Mouse (Mus musculus): Measurements from ENCODE around the gene B3gnt9. TPM values are rescaled to one million over a fixed set of nuclear protein-coding genes. Genes with fewer than 3 reads are reported as not detected.

Gene B3gnt9
- 5.6 and 6.1 TPM in 2 replicates for polyA plus RNA-seq (2014; fragmentation: Nextera tagmentation; extraction: Ambion mirVana)

DNA sequence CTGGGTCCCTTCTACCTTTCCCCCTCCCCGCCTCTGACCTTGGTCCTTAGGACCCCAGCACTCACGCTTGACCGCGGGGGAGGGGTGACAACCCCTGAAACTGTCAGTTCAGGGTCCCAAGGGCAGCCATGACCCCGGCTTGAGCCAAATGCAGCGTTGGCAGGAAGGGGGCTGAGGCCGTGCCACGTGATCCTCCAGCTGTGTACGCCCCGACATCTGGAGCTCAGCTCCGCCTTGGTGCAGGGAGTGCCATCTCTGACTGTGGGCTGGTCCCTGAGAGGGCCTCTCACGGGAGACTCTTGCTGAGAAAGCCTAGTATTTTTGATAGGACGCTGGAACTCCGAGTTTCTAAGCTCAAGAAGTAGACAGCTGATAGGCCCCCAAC lies at the start of gene B3gnt9:
B3gnt9 (minus strand) TSS at position 188 of the 385 bp plus-strand sequence.
- WGBS, result 2% methylated on average over 14 of the region's 14 CpGs

DNA sequence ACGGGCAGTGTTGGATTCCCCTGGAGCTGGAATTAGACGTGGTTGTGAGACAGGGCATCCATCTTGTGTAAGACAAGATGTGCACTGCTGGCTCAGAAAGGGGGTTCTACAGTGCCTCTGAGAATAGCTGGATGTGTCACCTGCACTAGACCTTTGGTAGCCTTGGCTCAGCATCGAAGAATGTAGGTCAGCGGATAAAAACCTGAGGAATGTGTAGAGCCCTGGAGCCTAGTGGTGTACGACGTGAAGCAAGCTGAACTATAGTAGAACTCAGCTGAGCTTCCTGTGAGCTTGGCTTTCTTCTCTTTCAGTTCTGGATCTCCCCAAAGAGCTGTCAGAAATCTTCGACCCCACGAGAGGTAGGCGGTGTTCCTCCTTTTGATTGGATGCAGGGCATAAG lies 48.9 kb upstream of the B3gnt9 start:
- Histone ChIP-seq H3K36me3 (ENCODE audit: control insufficient read depth, insufficient read depth, low read length) (peaks cover 28% of the 10 kb centered on the region), H3K9ac (ENCODE audit: low read length) (no peak overlapping the region), H3K4me1 (ENCODE audit: control insufficient read depth, insufficient read depth, low read length) (peaks cover 10% of the 10 kb centered on the region), H3K27ac (ENCODE audit: low read depth, low read length) (no peak overlapping the region), H3K9me3 (ENCODE audit: control insufficient read depth, low read length) (no peaks in the 10 kb centered on the region), H3K4me3 (ENCODE audit: low read depth, low read length) (no peak overlapping the region), H3K4me2 (no peak overlapping the region), H3K27me3 (ENCODE audit: control insufficient read depth, insufficient read depth, low read length) (no peaks in the 10 kb centered on the region)
- 90% methylated on average over 9 of the region's 9 CpGs for WGBS
- DNase-seq (ENCODE audit: low spot score, missing footprints) (no peak), ATAC-seq (ENCODE audit: low FRiP score) (no peak)

More for the DNA sequence above, at the start of gene B3gnt9:
- H3K27ac ChIP-seq (ENCODE audit: low read depth, low read length), result no peak within 1 kb of the TSS
- peak; percentile 28 for ATAC-seq (ENCODE audit: low FRiP score)
- peak within 1 kb of the TSS; percentile 51 for H3K4me3 ChIP-seq (ENCODE audit: low read depth, low read length)
- peaks cover 39% of the 10 kb centered on the region for H3K27me3 ChIP-seq (ENCODE audit: control insufficient read depth, insufficient read depth, low read length)
- DNase-seq (ENCODE audit: low spot score, missing footprints), result peak; percentile 92
- H3K9ac ChIP-seq (ENCODE audit: low read length), result peak within 1 kb of the TSS; percentile 65
- peak within 1 kb of the TSS; percentile 97 for H3K4me2 ChIP-seq
- H3K9me3 ChIP-seq (ENCODE audit: control insufficient read depth, low read length), result no peaks in the 10 kb centered on the region
- H3K36me3 ChIP-seq (ENCODE audit: control insufficient read depth, insufficient read depth, low read length), result peaks cover 9% of the 10 kb centered on the region; the same call in 1 of the 2 replicates
- H3K4me1 ChIP-seq (ENCODE audit: control insufficient read depth, insufficient read depth, low read length), result peaks cover 20% of the 10 kb centered on the region

DNA sequence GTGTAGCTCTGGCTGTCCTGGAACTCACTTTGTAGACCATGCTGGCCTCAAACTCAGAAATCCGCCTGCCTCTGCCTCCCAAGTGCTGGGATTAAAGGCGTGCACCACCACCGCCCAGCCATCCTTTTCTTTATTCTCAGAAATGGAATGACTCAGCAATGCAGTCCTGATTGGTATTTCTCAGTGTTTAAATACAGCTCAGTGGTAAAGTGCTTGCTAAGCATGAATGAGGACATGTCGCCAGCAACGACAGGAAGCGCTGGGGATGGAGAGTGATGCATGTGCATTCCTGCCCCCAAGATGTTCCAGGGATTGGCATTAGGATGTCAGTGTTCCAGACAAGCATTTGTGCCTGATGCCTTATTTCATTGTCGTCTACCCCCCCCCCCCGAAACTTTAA lies 48.4 kb upstream of the B3gnt9 start:
- Histone ChIP-seq H3K4me1 (ENCODE audit: control insufficient read depth, insufficient read depth, low read length) (peaks cover 15% of the 10 kb centered on the region), H3K9me3 (ENCODE audit: control insufficient read depth, low read length) (no peaks in the 10 kb centered on the region), H3K4me3 (ENCODE audit: low read depth, low read length) (no peak overlapping the region), H3K27me3 (ENCODE audit: control insufficient read depth, insufficient read depth, low read length) (no peaks in the 10 kb centered on the region), H3K4me2 (no peak overlapping the region), H3K9ac (ENCODE audit: low read length) (no peak overlapping the region), H3K27ac (ENCODE audit: low read depth, low read length) (no peak overlapping the region), H3K36me3 (ENCODE audit: control insufficient read depth, insufficient read depth, low read length) (peaks cover 30% of the 10 kb centered on the region)
- WGBS, result 85% methylated on average over 8 of the region's 8 CpGs
- DNase-seq (ENCODE audit: low spot score, missing footprints) (no peak), ATAC-seq (ENCODE audit: low FRiP score) (no peak)

DNA sequence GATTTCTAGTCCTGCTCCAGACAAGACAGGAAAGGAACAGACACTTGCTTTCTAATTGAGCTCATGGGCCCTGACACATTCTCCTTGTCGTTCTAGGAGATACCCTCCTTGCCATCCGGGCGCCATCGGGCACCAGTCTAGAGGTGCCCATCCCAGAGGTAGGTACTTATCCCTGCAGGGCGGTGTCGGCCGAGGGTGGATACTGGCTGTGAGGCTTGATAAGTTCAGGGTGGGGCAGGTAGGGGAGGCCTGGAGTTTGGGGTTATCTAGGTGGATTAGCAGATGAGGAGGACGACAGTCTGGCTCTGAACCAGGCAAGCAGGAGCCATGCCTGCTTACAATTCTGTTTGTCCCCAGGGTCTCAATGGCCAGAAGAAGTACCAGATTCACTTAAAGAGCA lies 45.0 kb upstream of the B3gnt9 start:
- no peak for ATAC-seq (ENCODE audit: low FRiP score)
- peaks cover 22% of the 10 kb centered on the region for H3K36me3 ChIP-seq (ENCODE audit: control insufficient read depth, insufficient read depth, low read length)
- WGBS, result 92% methylated on average over 8 of the region's 8 CpGs

DNA sequence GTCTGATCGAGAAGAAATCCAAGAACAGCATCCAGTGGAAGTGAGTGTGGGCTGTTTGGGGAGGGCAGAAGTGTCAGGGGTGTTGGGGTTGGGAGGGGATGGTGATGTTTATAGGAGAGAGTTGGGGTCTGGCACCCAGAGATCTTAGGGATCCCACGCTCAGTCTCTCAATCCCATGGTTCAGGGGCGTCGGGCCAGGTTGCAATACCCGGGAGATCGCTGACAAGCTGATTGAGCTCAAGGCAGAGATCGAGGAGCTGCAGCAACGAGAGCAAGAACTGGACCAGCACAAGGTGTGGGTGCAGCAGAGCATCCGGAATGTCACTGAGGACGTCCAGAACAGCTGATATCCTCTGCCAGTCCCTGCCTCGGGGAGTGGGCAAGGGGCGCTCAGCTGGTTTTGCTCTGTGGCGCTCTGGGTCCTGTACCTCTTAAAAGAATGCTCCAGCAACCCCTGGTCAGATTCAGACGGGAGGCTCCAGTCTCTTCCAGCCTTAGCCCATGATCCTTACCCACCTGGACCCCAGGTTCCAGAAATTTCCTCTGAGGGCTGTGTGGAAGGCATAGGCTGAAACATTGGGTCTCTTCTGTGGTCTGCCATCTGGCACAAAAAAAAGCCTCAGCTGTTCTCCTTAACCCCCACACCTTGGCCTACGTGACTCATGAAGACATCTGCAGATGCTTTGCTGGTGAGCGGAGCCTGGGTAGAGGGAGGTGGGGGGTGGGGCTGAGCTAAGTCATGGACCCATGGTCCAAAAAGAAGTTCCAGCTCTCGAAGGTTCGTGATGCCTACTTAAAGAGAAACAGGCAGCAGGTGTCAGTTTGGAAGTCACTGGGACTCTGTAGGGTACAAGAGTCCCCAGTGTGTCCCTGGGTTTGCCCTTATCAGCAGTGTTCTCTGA lies 43.6 kb upstream of the B3gnt9 start:
- Histone ChIP-seq H3K4me2 (peak overlapping the region; percentile 94), H3K4me3 (ENCODE audit: low read depth, low read length) (peak overlapping the region; percentile 99), H3K27ac (ENCODE audit: low read depth, low read length) (no peak overlapping the region), H3K9ac (ENCODE audit: low read length) (peak overlapping the region; percentile 95), H3K36me3 (ENCODE audit: control insufficient read depth, insufficient read depth, low read length) (peaks cover 22% of the 10 kb centered on the region), H3K4me1 (ENCODE audit: control insufficient read depth, insufficient read depth, low read length) (peaks cover 11% of the 10 kb centered on the region), H3K9me3 (ENCODE audit: control insufficient read depth, low read length) (no peaks in the 10 kb centered on the region), H3K27me3 (ENCODE audit: control insufficient read depth, insufficient read depth, low read length) (no peaks in the 10 kb centered on the region)
- ATAC-seq (ENCODE audit: low FRiP score) (no peak), DNase-seq (ENCODE audit: low spot score, missing footprints) (peak; percentile 72)
- 67% methylated on average over 18 of the region's 18 CpGs for WGBS

More for the DNA sequence above, 45.0 kb upstream of the B3gnt9 start:
- Histone ChIP-seq H3K4me1 (ENCODE audit: control insufficient read depth, insufficient read depth, low read length) (peaks cover 11% of the 10 kb centered on the region), H3K4me3 (ENCODE audit: low read depth, low read length) (no peak overlapping the region), H3K9ac (ENCODE audit: low read length) (no peak overlapping the region), H3K27ac (ENCODE audit: low read depth, low read length) (no peak overlapping the region), H3K27me3 (ENCODE audit: control insufficient read depth, insufficient read depth, low read length) (no peaks in the 10 kb centered on the region), H3K9me3 (ENCODE audit: control insufficient read depth, low read length) (no peaks in the 10 kb centered on the region), H3K4me2 (no peak overlapping the region)
- DNase-seq (ENCODE audit: low spot score, missing footprints), result peak; percentile 28

DNA sequence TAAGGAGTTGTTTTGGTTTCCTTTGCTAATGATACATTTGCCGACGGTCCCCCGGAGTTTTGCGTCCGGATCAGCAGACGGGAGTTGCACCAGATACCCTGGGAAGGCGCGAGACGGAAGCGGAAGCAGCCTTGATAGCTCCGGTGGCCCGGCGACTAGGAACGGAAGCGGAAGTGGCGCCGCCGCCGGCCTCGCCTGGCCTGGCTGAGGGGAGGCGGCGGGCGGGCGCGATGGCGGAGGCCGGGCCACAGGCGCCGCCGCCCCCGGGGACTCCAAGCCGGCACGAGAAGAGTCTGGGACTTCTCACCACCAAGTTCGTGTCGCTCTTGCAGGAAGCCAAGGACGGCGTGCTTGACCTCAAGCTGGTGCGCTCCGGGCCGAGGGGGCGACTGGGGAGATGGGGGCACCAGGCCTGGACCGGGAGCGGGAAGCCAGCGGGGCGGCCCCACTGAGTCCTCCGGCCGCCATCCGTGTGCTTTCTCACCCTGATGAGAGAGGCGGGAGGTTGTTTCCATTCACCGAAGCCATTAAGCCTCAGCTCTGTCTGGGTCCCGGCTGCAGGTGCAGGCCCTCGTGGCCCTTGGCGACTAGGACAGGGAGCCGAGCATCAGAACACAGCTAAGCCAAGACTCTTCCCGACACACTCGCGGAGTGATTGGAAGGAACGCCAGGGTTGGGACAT lies 42.7 kb upstream of the B3gnt9 start, which contains the start of gene E2f4:
E2f4 (plus strand) TSS at position 153 of the 682 bp plus-strand sequence.
- no peaks in the 10 kb centered on the region for H3K27me3 ChIP-seq (ENCODE audit: control insufficient read depth, insufficient read depth, low read length)
- peak within 1 kb of the TSS; percentile 94 for H3K4me2 ChIP-seq
- H3K27ac ChIP-seq (ENCODE audit: low read depth, low read length), result peak within 1 kb of the TSS; percentile 44; the same call in 1 of the 2 replicates
- peak within 1 kb of the TSS; percentile 95 for H3K9ac ChIP-seq (ENCODE audit: low read length)
- WGBS, result under 1% methylated on average over 48 of the region's 58 CpGs
- H3K4me1 ChIP-seq (ENCODE audit: control insufficient read depth, insufficient read depth, low read length), result peaks cover 11% of the 10 kb centered on the region
- DNase-seq (ENCODE audit: low spot score, missing footprints) (peak; percentile 98), ATAC-seq (ENCODE audit: low FRiP score) (peak; percentile 91)
- H3K36me3 ChIP-seq (ENCODE audit: control insufficient read depth, insufficient read depth, low read length), result peaks cover 22% of the 10 kb centered on the region
- no peaks in the 10 kb centered on the region for H3K9me3 ChIP-seq (ENCODE audit: control insufficient read depth, low read length)
- H3K4me3 ChIP-seq (ENCODE audit: low read depth, low read length), result peak within 1 kb of the TSS; percentile 99

DNA sequence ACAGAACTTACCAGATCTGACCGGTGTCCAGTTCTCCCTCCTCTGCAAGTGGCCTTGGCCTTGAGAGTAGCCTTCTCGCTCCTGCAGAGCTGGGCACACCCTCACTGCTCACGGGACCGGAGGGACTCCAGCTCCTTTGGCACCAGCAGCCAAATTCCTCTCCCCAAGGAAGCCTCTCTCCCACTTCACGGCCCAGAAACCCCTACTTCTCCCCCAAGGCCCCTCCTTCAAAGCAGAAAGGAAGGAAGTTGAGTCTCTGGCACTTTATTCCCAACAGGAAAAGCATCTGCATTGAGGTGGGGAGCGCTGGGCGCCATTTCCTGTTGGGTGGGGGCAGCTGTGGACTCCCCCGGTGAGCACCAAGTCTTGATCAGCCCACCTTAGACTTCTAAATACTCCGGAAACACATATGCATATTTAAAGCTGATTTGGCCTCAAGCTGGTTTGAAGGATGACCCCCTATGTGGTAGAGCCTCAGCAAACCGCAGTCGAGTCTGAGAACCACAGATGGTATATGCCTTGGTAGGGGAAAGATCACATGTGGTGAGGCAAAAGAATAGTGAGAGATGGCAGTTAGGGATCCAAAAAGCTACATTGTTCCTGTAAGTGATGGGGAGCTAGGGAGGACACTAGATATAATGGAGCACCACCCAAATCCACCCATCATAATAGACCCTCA lies 41.1 kb upstream of the B3gnt9 start, which contains the start of gene Exoc3l:
Exoc3l (minus strand) TSS at position 207 of the 679 bp plus-strand sequence.
- Histone ChIP-seq H3K27ac (ENCODE audit: low read depth, low read length) (no peak within 1 kb of the TSS), H3K36me3 (ENCODE audit: control insufficient read depth, insufficient read depth, low read length) (peaks cover 10% of the 10 kb centered on the region), H3K4me1 (ENCODE audit: control insufficient read depth, insufficient read depth, low read length) (peaks cover 11% of the 10 kb centered on the region), H3K27me3 (ENCODE audit: control insufficient read depth, insufficient read depth, low read length) (peaks cover 2% of the 10 kb centered on the region; the same call in 1 of the 2 replicates), H3K4me2 (peak within 1 kb of the TSS; percentile 94), H3K9ac (ENCODE audit: low read length) (peak within 1 kb of the TSS; percentile 31), H3K4me3 (ENCODE audit: low read depth, low read length) (peak within 1 kb of the TSS; percentile 99; the same call in 1 of the 2 replicates), H3K9me3 (ENCODE audit: control insufficient read depth, low read length) (no peaks in the 10 kb centered on the region)
- WGBS, result 68% methylated on average over 11 of the region's 11 CpGs
- ATAC-seq (ENCODE audit: low FRiP score) (no peak), DNase-seq (ENCODE audit: low spot score, missing footprints) (no peak)

DNA sequence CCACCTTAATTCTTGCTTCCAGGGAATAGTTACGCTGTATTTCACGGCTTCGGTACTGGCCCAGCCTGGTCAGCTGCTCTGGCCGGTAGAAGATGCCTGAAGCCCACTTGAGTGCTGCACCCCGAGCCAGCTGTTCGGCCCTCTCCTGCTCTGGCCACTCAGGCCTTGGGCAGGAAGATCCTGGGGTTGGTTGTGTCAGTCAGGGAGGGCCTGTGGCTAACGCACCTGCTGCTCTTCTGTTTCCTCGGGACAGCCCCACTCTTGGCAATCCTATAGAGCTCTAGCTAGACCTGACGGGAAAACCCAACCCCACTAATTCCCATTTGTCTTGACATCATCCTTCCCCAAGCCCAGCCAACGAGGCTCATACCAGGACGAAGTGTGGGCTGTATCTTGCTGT lies 40.3 kb upstream of the B3gnt9 start:
- Histone ChIP-seq H3K27ac (ENCODE audit: low read depth, low read length) (no peak overlapping the region), H3K4me3 (ENCODE audit: low read depth, low read length) (no peak overlapping the region), H3K4me2 (no peak overlapping the region), H3K9ac (ENCODE audit: low read length) (peak overlapping the region; percentile 12; the same call in 1 of the 2 replicates), H3K9me3 (ENCODE audit: control insufficient read depth, low read length) (no peaks in the 10 kb centered on the region), H3K4me1 (ENCODE audit: control insufficient read depth, insufficient read depth, low read length) (peaks cover 15% of the 10 kb centered on the region), H3K36me3 (ENCODE audit: control insufficient read depth, insufficient read depth, low read length) (peaks cover 7% of the 10 kb centered on the region; the same call in 1 of the 2 replicates), H3K27me3 (ENCODE audit: control insufficient read depth, insufficient read depth, low read length) (peaks cover 8% of the 10 kb centered on the region)
- ATAC-seq (ENCODE audit: low FRiP score) (no peak), DNase-seq (ENCODE audit: low spot score, missing footprints) (no peak)
- 75% methylated on average over 11 of the region's 11 CpGs for WGBS
